Mouse (Mus musculus) urinary bladder, postnatal 4 days (tissue): ENCODE results near the gene Bank1.

Experiments
- DNase-seq, 2 experiments: peaks; one replicate each; pipeline ENCODE4 v3.0.0; 2021 to 2022; ENCODE audit warnings: low spot score in 2 of 2

Bank1 gene

DNA sequence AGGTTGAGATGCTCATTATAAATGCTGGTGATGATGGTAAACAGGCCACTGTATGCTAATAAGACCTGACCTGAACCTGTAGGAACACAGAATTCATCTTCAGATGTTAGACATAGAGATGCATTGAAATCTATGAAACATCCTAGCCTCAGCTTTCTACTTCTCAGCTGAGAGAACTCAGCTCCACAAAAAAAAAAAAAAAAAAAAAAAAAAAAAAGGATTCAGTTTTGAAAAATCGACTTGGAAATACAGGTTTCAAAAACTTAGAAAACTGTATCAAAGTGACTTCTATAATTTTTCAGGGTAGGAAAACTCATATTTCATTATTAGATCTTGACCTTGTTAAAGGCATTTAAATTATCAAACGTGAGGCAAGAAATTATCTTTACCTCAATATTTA is 222.5 kb downstream of the Bank1 start:
- DNase-seq, result no peak

DNA sequence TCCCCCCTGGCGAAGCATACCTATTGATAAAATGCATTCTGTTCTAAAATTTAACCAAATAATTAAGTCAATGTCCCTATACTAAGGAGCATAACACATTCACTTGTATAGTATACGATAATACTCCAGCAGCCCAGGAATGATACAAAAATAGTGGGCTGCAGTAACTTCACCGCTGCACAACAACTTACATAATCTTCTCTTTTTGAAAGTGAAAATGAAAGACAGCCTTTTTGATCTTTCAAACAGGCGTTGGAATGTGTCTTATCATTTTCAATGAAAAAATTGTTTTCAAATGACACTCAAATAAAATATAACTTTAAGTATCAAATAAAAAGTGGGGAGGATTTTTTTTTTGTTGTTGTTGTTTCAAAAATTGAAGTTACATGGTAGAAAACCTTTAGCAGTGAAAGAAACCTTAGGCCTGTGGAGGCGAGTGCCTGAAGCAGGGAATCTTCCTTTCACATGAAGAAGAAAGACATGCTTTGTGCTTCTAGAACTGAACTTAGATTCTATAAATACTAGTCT is 224.8 kb downstream of the Bank1 start:
- DNase-seq, result no peak

DNA sequence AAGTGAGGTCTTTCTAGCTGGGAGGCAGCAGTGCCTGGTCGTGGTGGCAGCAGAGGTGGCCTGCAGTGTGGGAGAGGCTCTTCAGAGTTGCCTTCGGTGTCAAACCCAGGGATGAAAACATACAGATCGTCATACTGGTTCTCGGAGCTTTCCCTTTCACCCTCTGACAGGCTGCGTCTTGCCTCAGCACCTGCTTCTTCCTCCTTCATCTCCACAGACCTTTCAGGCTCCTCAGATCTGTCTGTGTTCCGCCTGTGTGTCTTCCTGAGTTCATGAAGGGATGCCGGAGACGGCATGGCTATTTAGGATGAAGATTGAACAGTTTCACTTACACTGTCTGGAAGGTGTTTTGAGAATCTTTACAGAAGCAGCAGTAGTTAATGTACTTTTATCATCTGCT is 225.6 kb downstream of the Bank1 start:
- DNase-seq, result no peak

DNA sequence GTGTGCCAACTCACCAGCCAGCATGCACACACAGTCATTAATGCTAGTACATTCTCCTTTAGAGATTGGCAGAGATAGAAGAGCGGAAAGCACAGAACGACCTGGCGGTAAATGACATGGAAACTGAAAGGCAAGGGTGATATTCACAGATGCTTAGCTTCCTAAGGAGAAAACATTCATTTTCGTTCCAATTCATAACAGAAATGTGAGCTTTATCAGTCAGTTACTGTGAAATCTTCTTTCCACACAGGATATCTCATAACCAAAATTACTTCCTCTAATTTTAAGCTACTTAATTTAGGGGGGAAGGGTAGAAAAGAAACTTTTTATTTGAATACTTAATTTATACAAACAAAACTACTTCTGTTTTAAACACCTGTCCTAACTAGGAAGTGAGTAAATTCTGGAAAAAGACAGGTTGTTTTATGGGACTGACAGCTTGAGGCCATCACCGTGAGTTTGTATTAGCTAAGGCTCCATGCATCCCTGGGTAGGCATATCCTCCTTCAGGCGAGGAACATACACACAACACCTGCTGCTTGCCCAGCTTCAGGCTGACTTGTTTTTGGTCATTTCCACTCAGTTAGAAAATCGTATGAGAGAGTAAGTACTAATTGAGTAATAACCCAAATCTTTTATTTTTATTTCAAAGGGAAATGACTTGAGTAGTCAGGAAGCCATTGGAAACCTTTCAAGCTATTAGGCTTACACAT is 238.8 kb downstream of the Bank1 start:
- DNase-seq, result no peak

DNA sequence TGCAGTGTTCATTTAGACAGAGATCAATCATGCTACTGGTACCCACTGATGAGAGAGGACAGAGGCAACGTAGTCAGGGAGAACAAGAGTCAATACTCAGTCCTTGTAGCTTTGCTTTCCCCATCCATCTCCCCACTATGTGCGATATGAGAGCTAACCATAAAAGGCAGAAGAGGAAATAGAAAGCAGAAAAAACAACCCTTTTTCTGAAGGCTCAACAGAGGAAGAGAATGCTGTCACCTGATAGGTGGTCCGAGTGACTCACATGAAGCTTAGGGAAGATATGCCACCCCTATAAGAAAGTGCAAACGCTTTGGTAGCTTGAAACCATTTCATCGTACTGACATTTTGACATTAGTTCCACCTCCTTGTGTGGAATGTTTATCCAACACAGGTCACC is 239.4 kb downstream of the Bank1 start:
- no peak for DNase-seq

DNA sequence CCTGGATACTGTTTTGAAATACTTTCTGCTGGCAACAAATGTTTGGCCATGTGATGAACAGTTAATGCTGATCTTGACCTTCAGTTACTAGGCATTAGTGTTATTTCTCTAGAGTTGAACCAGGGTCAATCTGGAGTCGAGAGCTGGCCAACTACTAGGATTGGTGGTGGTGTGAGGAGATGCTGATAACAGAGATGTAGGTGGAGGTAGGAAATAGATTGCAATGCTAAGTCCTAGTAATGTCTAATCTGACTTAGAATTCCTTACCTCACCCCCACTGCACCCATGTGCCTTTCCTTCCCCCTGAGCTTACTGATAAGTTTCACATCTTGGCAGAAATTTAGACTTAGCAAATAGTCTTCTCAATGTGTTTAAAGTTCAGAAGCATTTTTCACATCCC is 240.8 kb downstream of the Bank1 start:
- no peak for DNase-seq

DNA sequence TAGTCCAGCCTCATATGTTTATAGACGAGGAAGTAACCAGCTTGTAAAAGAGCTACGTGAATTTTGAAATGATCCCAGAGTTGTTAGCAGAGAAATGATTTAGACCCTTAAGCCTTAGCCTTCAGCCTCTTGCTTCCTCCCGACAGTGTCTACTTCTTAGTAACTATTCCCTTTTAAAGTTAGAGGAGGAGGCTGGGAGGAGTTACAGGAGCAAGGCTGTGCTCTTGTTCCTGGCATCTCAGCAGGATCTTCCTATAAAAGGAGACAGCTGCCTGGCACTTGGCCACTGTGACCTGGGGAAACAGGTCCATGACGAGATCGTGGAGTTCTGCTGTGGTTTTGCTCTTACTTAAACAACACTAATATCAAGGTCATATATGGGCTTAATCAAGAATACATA is 241.8 kb downstream of the Bank1 start:
- peak; percentile 23 to 62 for DNase-seq

DNA sequence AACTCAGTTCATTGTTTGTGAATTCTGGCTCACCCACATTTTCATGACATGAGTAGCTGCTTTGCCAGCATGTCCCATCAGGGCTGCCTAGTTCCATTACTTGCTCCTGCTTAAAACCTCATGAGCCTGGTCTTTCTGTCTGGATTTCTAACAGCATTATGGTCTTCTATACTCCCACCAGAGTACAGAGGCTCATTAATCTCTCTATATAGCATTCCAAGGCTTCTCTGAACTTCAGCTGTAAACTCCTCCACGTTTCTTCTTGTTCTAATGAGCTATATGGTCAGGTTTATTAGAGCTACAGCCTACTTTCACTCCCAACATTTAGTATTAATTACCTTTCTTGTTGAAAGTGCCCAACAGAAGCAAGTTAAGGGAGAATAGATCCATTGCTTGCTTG is 244.6 kb downstream of the Bank1 start:
- DNase-seq, result no peak

DNA sequence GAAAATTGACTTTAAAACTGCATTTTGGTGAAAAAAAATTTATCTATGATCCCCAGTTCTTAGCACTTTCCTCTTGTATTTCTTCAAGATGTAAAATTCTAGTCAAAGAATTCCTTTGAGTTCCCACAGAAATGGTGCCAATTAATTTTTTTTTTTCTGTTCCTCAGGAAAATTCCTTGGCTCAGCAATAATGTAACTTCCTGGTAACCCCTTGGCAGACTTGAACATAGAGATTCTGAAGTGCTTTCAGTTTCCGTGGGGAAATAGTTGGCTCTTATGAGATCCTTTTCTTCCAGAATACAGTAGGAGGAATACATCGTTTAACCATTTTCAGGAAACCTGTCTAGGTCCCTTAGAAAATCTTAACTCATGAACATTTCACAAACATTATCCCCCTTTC is 247.3 kb downstream of the Bank1 start:
- DNase-seq, result no peak

DNA sequence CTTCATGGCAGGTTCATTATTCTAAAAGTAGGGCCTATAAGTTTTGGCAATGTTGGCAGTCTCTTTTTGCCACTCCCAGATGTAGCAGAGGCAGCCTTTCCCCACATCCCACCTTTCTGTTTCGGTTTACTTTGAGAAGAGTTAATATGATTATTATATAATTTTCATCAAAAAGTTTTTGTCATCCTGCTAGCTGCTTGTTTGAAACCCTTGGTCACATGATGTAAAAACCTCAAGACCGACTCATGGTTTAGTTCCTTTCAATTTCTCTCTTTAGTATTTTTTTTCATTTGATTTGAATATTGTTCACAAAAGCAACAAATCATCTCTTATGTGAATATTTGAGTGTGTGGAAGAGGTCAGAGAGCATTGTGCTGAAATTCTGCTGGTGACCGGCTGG is 255.5 kb downstream of the Bank1 start:
- DNase-seq, result no peak

DNA sequence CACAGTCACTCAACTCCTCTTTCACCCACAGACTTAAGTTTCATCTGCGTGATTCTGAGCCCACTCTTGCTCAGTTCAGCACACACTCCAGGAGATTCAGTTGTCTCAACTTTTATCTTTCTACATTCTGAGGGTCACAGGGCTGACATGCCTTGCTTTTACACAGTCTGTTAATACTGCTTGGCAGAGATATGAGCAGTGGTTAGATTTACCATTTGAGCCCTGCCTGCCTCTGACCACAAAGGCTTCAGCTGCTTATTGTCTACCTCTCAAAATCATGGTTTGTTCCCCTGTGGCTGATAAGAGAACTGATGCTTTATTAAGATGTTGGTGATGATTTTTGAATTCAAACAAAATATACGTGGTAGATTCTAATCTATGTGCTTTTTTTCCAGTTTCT is 264.0 kb downstream of the Bank1 start:
- no peak for DNase-seq

DNA sequence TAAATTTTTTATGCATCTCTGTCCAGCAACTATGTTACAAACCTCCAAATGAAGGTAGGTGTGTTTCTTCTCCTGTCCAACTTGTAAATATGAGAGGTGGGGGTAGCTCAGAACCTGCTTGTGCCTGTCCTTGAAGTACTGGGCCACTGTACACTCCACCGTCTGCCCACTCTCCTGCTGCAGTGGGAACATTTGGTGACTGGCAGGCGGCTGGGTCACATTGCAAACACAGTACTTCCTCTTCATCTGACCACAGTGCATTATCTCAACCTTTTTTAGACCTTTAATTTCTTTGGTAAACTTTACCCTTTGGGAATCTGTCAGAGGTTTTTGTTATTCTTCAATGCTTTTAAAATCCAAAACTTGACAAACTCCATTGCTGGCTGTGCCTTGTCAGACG is 275.2 kb downstream of the Bank1 start:
- no peak for DNase-seq

DNA sequence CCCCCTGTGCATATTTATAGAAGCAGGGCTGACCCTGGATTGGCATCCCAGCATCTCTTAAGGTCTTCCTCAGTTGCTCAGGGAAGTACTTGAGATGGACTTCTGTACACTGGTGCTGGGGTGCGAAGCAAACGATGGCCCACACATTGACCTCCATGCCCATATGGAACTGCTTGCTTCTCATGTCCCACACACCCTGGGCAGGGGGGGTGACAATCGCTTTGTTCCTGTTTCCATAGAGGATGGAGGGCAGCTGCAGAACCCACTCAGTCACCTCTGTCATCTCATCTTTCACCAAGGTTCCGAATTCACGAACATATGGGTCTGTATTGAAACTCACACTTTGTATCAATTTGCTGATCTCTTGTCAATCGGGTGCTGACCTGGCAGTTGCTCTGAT is 275.7 kb downstream of the Bank1 start:
- no peak for DNase-seq

DNA sequence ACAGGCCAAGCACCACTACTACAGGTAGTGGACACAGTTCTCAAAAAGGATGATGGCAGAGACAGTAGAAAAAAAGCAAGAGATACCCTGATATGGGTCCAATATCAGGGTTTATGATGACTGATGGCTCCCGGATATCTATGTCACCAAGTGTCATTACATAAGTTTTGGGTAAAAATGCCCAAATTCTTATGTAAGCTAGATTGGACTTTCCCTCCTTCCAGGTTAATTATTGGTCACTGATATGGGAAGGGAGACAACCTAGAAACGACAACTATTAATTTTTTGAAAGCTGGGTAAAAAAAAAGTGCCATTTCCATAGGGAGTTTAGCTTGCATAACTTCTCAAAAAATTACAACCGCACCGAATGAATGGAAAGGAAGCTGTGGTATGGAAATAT is 277.8 kb downstream of the Bank1 start:
- no peak for DNase-seq

DNA sequence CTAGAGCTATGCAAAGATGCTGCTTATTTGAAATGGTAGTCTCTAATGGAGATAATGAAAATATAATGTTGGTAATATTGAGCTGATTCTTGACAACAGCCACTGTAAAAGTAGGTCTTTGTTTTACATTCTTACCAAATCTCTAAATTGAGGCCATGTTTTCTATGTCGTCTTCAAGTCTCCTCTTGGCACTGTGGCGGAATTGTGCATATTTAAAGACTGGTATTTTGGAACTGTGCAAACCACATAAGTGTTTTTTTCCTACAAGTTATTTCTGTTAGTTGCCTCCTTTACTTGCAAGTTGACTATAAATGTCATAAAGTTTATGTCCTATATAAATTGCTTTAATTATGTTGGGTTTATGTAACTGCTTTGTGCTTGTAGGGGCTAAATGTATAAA is 280.5 kb downstream of the Bank1 start:
- DNase-seq, result no peak

DNA sequence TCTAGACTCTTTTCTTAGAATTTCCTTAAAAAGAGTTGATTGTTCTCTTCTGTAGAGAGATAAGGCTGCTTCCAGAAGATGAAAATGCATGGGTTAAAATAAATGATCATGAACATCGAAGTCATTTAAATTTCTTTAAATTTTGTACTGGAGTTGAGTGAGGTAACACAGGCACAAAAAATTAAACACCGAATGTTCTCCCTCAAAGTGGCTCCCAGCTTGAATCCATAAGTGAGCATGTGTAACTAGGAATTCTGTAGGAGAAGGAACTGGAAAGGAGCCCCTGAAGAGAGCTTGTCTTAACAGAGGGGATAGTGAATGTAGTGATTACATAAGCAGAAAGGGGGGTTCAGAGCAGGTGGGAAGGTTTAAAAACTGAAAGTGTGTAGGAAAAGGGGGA is 285.8 kb downstream of the Bank1 start:
- no peak for DNase-seq

DNA sequence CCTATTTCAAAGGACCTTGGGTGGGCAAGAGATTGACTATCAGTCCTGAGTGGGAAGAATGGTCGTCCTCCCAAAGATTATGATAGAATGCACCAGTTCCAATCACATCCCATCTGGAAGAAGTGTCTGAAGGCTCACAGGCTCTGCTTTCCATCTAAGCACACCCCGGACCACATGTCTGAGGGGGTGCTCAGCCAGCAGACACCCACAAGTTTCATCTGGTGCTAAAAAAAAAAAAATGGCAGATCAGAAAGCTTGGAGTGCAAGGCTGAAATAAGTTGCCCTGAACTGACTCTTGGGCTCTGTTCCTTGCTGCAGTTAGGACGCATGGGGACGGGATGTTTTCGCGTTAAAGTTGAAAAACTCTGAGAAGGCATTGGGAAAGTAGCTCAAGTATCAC is 286.4 kb downstream of the Bank1 start:
- no peak for DNase-seq

DNA sequence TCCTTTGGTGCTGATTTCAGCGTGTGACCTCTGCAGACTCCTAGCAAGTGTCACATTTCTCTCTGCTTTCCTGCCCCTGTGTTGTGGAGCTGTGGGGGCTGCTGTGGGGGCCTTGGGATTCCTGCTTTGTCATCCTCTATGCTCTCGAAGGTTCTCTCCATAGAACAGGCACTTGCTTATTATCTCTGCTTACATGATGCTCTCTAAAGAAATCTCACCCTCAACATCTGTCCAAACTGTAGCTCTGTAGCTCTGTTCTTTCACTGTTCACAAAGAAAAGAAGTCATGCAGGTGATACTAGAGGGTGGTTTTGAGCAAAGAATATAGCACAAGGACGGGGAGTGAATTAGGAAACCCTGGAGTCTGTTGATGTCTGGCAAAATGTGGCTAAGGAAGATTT is 288.6 kb downstream of the Bank1 start:
- DNase-seq, result no peak

DNA sequence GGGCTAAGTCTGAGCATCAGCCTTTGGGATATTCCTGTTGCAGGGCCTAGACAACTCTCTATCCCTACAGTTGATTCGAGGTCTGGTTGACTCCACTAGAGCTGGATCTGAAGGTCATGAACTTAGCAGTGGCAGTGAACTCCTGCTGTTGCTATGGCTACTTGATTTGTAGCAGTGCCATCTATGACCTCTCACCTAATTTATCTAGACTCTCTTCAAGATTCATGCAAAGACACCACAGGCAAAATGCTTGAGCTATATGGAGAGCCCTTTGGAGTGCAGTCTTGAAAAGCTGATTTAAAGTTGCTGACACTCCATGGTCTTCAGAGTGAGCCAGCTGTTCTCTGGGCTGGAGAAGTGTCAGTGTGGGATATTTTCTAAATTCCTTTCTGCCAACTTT is 290.1 kb downstream of the Bank1 start:
- no peak for DNase-seq

DNA sequence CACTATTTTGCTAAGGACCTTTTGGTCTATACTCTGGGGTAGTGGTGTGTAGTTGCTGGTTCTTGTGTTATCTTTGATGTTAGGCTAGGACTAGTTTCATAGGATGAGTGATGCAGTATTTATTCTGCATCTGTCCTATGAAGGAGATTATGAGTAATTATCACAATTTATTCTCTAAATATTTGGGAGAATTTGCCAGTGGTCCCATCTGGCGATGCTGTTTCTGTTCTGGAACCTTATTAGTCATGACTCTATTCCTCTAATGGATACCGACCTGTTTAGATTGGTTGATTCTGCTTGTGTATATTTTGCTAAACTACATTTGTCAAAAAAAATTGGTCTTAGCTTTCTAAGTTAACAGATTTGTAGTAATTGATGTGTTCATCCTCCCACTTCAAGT is 301.0 kb downstream of the Bank1 start:
- DNase-seq, result no peak

DNA sequence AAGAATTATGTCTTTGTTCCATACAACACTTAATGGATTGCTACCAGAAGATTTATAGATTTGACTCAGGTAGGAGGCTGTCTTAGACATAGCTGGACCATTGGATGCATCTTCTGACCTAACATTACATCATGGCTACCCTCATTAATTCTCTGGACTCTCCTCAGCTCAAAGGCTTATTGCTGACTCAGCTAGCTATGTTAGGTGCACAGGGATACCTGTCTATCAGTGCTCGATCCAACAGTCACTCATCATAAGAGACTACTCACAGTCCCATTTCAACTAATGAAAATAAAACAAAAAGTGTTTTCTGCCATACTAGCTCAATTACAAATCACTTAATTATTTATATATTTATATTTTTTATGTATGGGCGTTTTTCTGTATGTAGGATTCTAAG is 308.3 kb downstream of the Bank1 start:
- no peak for DNase-seq

DNA sequence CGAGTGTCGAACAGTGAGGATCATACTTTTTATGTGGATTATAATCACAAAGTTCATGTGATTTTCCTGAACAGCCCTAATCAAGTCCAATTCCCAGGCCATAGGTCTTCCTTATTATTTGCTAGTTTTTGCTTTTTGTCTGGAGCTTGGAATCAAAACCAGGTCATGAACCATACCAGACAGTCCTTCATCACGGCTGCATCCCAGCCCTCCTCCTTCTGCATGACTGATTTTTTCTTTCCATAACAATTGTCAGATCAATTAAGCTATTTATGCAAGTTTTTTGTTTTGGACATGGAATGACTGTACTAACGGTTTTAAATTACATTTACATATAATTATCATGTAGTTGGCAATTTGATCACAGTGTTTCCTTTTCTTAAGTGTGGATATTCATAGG is 315.2 kb downstream of the Bank1 start:
- DNase-seq, result no peak

DNA sequence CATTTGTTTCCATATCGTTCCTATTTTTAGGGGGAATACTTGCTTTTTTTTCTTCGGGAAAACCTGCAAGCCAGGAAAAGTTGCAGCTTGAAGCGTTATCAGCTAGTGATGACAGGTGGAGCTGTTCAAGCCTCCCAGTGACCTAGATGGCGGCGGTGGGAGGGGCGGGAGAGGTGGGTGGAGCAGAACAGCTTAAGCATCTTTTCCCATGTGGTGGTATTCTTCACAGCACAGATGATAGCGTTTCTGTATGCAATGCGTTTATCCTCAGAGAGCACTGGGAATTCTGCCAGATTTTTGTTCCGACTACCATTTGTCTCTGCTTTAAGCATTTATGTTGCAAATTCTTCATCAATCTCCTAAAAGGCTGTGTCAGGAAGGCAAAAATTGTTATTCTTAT is 318.0 kb downstream of the Bank1 start:
- no peak for DNase-seq
